Mouse (Mus musculus) ovary, postnatal 36 days (tissue): ENCODE results near the gene Havcr2.
"Not testable (repeated sequence)": the region's sequence is repeated elsewhere in the genome, so short reads cannot be mapped to it uniquely, and the experiment has no call there.

ENCODE experiments used
- DNase-seq: peaks from one replicate; pipeline ENCODE4 v3.0.0; 2022; ENCODE audit warnings: low spot score, mixed read lengths

Gene Havcr2

DNA sequence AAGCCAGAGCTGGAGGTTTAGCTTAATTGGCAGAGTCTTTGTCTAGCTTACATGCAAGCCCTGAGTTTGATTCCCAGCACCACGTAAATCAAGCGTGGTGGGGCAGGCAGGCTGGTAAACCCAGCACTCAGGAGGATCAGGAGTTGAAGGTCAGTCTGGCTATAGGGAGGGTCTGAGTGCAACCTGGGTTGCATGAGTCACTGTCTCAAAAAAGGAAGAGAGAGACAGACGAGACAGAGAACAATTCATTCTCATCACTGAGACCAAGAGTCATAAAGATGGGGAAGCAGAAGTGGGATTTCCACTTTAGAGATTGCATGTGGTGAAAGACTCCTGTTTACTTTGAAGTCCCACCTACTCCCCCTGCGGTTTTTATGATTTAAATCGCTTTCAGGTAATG, 6.6 kb downstream of the Havcr2 start:
- no peak for DNase-seq

DNA sequence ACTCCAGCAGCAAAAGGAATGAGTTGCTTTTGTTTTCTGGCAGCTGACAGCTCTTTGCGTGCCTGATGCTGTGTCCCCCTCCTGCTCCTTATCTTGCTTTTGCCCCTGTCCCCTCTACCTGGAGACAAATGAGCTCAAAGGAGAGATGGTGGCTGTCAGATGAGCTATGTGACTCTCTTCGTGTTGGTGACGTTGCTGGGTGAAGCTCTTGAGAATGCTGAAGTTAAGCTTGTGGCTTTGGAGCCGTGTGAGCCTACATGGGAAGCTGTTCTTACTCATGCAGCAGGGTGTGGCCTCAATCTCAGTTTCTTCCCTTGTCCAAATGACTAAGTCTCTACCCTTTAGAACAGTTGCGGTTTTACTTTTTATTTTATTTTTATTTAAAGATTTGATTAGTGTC, 7.2 kb downstream of the Havcr2 start:
- DNase-seq: no peak

DNA sequence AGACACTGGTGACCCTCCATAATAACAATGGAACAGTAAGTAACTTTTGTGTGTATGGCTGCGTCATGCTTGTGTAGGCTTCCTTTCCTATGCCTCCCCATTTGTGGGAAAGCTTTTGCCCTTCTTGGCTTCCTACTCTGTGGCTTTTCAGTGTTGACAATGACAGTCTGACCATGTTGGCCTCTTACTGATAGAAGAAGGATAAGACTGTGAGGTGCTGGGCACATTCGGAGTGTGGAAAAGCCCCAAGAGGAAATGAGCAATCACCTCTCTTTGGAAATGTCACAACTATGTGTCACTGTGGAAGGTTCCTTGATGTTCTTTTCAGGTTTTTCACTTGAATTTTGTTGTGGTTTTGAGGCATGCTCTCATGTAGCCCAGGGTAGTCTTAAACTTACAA, 12.1 kb downstream of the Havcr2 start:
- no peak for DNase-seq

DNA sequence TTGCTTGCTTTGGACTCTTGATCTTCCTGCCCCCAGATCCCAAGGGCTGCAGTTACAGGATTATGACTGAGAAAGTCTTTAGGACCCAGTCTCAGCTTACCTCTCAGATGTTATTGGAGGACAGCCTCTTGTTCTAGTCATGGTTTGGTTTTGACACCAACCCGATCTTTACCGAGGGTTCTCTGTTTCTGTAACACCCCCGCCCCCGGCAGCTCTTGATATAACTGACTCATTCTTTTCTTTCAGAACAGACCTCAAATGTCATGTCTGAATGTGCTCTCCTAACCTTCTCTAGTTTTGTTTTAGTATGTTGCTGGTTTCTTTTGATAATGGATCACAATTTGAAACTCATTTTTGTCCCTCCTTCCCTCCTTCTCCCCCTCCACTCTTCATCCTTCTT, 19.5 kb downstream of the Havcr2 start:
- DNase-seq: no peak

DNA sequence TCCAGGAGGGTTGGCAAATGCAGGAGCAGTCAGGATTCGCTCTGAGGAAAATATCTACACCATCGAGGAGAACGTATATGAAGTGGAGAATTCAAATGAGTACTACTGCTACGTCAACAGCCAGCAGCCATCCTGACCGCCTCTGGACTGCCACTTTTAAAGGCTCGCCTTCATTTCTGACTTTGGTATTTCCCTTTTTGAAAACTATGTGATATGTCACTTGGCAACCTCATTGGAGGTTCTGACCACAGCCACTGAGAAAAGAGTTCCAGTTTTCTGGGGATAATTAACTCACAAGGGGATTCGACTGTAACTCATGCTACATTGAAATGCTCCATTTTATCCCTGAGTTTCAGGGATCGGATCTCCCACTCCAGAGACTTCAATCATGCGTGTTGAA, 24.6 kb downstream of the Havcr2 start:
- no peak for DNase-seq

DNA sequence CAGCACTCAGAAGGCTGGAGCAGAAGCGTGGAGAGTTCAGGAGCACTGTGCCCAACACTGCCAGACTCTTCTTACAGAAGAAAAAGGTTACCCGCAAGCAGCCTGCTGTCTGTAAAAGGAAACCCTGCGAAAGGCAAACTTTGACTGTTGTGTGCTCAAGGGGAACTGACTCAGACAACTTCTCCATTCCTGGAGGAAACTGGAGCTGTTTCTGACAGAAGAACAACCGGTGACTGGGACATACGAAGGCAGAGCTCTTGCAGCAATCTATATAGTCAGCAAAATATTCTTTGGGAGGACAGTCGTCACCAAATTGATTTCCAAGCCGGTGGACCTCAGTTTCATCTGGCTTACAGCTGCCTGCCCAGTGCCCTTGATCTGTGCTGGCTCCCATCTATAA, 25.8 kb downstream of the Havcr2 start:
- no peak for DNase-seq

DNA sequence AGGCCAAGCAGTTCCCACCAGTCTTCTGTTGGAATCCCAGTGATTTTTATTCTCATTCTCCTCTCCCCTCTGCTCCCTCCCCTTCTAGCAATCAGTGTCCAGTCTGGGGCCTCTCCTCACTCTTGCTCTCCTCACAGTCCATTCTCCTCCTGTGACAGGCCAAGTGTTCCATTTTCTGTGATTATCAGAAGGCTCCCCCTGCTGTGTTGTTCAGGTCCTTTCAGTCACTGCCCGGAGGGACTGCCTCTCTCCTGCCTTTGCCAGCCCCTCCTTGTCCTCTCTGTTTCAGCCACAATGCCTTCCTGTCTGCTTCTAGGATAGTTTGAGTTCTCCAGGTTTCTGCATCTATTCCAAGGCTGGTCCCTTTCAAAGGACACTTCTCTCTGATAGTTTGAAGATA, 33.5 kb downstream of the Havcr2 start:
- DNase-seq: no peak

DNA sequence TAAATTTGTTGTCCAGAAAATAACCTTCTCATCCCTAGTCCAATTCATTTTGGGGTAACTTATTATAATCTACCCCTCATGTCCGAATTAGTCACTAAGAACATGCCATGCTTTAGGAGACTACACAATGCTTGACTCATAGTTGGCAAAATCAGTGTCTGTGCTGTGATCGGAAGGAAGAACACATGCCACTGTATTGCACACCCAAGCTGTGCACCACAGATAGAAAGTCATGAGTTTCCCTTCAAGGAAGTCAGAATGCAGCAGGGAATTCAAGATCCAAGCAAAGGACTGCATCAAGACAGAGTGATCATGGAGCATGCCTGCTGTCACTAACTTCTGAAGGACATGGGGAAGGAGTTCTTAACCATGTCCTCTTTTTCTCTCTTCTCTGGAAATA, 33.9 kb downstream of the Havcr2 start:
- DNase-seq: no peak

DNA sequence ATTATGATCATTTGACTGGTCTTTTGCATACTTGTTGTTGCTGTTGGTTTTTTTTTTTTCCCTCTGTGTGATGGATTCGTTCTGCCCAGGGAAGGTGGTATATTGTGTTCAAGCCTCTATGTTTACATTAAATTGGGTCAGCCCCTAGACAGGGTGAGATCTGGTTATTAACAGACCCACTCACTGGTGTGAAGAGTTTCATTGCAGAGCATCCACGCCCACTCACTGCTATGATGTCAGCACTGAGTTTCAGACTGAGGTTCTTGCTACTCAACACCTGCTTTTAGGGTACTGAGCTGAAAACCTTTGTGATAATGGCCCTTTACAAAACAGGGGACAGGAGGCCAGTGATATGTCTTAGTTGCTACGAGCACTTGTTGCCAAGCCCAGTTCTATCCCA, 52.4 kb downstream of the Havcr2 start:
- DNase-seq: no peak

DNA sequence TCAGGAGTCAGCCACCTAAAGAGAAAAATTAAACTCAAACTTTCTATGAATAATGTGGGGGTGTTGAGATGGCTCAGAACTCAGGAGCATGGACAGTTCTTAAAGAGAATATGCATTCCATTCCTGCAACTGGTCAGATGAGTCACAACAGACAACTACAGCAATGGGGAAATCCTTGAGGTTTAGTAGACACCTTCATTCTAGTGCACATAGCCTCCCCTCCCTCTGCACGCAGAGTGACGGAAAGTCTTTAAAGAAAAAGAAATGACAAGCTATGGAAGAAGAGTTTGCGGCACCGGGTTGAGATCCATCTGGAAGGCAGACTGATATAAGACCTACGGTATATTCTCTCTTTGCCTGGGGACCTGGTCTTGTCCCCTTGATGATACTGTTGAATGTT, 55.2 kb downstream of the Havcr2 start:
- no peak for DNase-seq

DNA sequence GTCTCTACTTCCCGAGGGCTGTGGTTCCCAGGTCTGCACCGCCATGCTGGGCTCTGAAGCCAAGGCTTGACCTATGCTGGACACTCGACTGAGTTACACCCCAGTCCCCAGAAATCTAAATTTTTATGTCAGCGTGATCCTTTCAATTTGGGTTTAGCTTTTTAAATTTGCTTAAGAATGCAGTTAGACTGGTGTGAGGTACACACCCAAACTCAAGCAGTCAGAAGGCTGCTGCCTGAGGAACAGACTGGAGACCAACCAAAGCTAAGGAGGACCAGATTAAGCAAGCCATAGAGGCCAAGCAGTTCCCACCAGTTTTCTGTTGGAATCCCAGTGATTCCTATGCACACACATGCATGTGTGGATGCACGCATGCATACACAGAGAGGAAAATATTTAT, 66.6 kb downstream of the Havcr2 start:
- not testable (repeated sequence) for DNase-seq

DNA sequence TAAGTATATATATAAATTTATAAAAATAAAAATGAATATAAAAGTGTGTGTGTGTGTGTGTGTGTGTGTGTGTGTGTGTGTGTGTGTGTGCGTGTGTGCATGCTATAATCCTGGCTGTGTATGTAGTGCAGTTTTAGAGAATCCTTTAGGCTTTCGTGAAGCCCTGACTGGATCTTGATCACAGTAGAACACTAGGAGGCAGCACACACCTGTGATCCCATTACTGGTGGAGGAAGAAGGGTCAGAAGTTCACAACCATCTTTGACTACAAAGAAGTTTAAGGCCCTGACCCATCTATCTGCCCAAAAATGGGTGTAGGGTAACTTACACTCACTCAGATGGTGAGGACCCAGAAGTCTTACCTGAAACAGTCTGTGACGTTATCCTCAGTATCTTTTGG, 68.0 kb downstream of the Havcr2 start:
- DNase-seq: no peak

DNA sequence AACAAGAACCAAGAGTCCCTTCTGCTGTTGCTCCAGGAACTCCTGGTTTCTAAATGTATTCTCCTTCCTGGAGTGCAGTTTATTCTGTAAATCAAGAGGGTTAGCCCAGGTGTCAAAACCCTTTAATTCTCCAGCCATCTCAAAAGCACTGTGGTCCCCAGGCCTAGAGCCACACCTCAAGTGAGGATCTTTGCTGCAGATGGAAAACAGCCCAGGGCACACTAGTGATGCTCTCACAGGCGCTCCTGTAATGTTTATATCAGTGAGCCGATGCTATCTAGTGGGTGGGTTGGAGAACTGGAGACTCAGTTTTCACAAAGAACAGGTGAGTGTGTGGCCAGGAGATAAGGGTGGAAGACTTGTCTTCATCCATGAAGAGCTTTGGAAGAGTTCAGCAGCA, 69.2 kb downstream of the Havcr2 start, which contains the start of gene Gm12169:
TSS of gene Gm12169 (plus strand) at position 301 of the 400 bp plus-strand sequence.
- no peak for DNase-seq

DNA sequence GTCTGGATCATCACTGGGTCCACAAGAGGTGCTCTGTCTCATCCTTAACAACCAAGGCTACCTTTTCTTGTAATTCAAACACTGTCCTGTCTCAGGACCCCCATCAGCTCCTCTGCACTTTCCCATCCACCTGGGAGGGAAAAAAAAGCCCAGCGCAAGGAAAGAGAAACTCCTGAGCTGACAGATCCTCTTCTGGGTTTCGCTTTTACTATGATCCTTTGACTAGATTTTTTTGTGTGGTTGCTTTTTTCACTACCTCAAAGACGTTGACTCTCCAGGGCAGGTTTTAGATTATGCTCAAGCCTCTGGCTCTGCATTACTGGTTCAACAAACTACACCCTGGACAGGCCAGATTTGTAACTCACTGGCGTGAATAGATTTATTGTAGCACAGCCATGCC, 75.4 kb downstream of the Havcr2 start:
- DNase-seq: no peak
